Mouse (Mus musculus) olfactory bulb, adult 2 months (tissue): ENCODE measurements at regions not wholly inside any gene's neighbourhood (a gene's known extent, or its start where the extent isn't known, plus 50 kb on each side); places are given as distances from the start of the nearest gene placed in this dataset.

Experiments used
- CTCF ChIP-seq: fragments of 200-500 bp; IDR thresholded peaks from 2 replicates; pipeline ENCODE4 v1.5.1; 2012; ENCODE audit warnings: low read depth, mild to moderate bottlenecking, low read length, moderate library complexity; ENCODE audit not compliant: insufficient read depth
- POLR2A ChIP-seq: fragments of 200-500 bp; IDR thresholded peaks from 2 replicates; pipeline ENCODE4 v1.6.1; 2012; ENCODE audit warnings: mild to moderate bottlenecking, low read depth, low read length, moderate library complexity; ENCODE audit not compliant: insufficient read depth

DNA sequence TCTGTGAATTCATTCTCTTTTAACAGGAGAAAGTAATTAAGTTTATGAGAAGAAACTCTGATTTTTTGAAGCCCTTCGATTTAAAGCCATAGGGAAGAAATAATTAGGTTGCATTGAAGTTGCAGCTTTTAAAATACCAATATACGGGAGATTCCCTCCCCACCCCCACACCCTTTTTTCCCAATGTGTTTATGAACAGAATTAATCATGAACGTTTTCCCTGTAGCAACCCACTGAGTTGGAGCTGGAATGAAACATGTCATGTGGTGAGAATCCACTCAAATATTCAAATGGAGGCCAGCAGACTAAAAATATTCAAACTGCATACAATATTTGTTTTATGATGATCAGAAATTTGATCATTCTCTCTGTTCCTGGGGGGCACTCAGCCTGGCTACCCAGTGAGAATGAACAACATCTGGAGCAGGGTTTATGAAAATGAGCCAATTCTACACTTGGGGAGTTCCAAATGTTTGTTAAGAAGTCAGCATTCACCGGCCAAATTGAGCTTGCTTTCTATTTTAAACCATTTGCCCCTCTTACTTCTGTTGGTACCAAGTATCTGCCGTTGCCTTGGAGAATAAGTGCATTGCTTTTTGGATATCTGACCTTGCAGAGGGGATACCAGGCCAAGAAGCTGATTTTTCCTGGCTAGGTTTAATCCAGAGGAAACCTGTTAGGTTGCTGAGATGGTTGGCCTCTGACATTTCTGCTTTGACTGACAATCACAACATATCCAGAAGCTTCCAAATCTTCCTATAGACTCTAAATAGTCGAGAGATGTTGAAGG, 127.8 kb upstream of the Arhgap20 start:
- TF ChIP-seq CTCF (no peak), POLR2A (no peak)
